25 mouse cellular contexts compared by ENCODE assay signal in genomic region chr12:69965644-69966043, GRCm38 (mm10). TPM values are rescaled to one million over a fixed set of nuclear protein-coding genes. Genes with fewer than 3 reads are reported as not detected.
DNase-seq lines count a peak whose midpoint lies in the region; ATAC-seq and TF ChIP-seq lines count a peak whose summit lies in the region.
"Had no signal": no experiment of that assay in that cellular context is flagged by ENCODE, and none has a peak within 500 bp of the region (broad histone marks: within the 10 kb centered on the region; RNA-seq: fewer than 3 reads in every experiment).

No protein-coding gene starts in this region.

- 66% methylated on average over 3 of the region's 3 CpGs for WGBS in heart, embryonic 16.5 days
- 43% methylated on average over 3 of the region's 3 CpGs for WGBS in liver, embryonic 14.5 days (ENCODE audit: insufficient replicate concordance)
- WGBS in forebrain, embryonic 16.5 days = 93% methylated on average over 3 of the region's 3 CpGs
- WGBS in intestine, postnatal 0 days = 78% methylated on average over 3 of the region's 3 CpGs

- peak in 1 of 2 experiments; percentile 51; a peak in 3 of 4 replicates for TF ChIP-seq EP300 in MEL (IDR thresholded peaks at IDR 0.05; ENCODE audit: low read depth in 1 of 2, low read length in 2 of 2)
- TF ChIP-seq EP300 in liver, embryonic 14.5 days (IDR thresholded peaks at IDR 0.05; ENCODE audit: low read depth) = peak; percentile 57

- DNase-seq in heart, postnatal 14 days = no peak
- peak; percentile 52 for DNase-seq in MEL (ENCODE audit: low read depth, low spot score)
- peak in 1 of 3 experiments; percentile 28 for DNase-seq in liver, embryonic 14.5 days (ENCODE audit: low read depth in 3 of 3, low spot score in 3 of 3)
- DNase-seq: cerebellum, adult 8-10 months; cerebellum, postnatal 25 days; gastrocnemius, postnatal 36 days; lung, adult 2 months; retina, postnatal 1 day; right cerebral cortex, postnatal 25 days; thymus, postnatal 14 days had no signal

- intact Hi-C loops in heart, postnatal 14 days (cut with DNase I) = loop anchor here (10.0 kb wide), 1 partner anchor 269 kb away; the partner anchor contains the start of gene Pygl

- no peaks in the 10 kb centered on the region for H3K9me3 ChIP-seq in heart, embryonic 16.5 days (replicated peaks; ENCODE audit: control insufficient read depth, low read length)
- H3K9me3 ChIP-seq in MEL (replicated peaks; ENCODE audit: insufficient read depth, low read length) = no peaks in the 10 kb centered on the region
- no peaks in the 10 kb centered on the region for H3K9me3 ChIP-seq in liver, embryonic 14.5 days (ENCODE audit: control insufficient read depth, low read length)
- no peaks in the 10 kb centered on the region for H3K9me3 ChIP-seq in forebrain, embryonic 16.5 days (ENCODE audit: control insufficient read depth, low read length)
- no peaks in the 10 kb centered on the region for H3K9me3 ChIP-seq in intestine, postnatal 0 days (ENCODE audit: control insufficient read depth)
- H3K9me3 ChIP-seq: embryonic facial prominence, embryonic 10.5 days; embryonic facial prominence, embryonic 15.5 days; forebrain, embryonic 12.5 days; hindbrain, embryonic 10.5 days; limb, embryonic 13.5 days; midbrain, embryonic 10.5 days; midbrain, embryonic 15.5 days; neural tube, embryonic 15.5 days had no signal

- no peak for ATAC-seq in heart, embryonic 16.5 days (replicated peaks; ENCODE audit: extremely low read depth, insufficient read depth, low FRiP score)
- ATAC-seq in liver, embryonic 14.5 days (ENCODE audit: insufficient read depth) = peak; percentile 61
- ATAC-seq in megakaryocyte-erythroid progenitor cell, adult 5-6 weeks (replicated peaks; ENCODE audit: low FRiP score, low TSS enrichment, poor library complexity, severe bottlenecking) = peak; percentile 39
- no peak for ATAC-seq in forebrain, embryonic 16.5 days
- no peak for ATAC-seq in intestine, postnatal 0 days
- ATAC-seq: CD4-positive, CD25-positive, alpha-beta regulatory T cell, adult 4 months; hindbrain, embryonic 16.5 days; midbrain, embryonic 15.5 days had no signal

- H3K27ac ChIP-seq in heart, embryonic 16.5 days (ENCODE audit: low read length) = peak overlapping the region; percentile 79
- H3K27ac ChIP-seq in MEL (ENCODE audit: control insufficient read depth, low read depth, low read length) = no peak overlapping the region
- no peak overlapping the region for H3K27ac ChIP-seq in liver, embryonic 14.5 days
- no peak overlapping the region for H3K27ac ChIP-seq in forebrain, embryonic 16.5 days (ENCODE audit: low read length)
- H3K27ac ChIP-seq in intestine, postnatal 0 days (ENCODE audit: low read depth, low read length) = no peak overlapping the region
- H3K27ac ChIP-seq: embryonic facial prominence, embryonic 10.5 days; embryonic facial prominence, embryonic 15.5 days; forebrain, embryonic 12.5 days; hindbrain, embryonic 10.5 days; limb, embryonic 13.5 days; macrophage; midbrain, embryonic 10.5 days; midbrain, embryonic 15.5 days; neural tube, embryonic 15.5 days had no signal

- TF ChIP-seq RAD21 in MEL (IDR thresholded peaks at IDR 0.05; ENCODE audit: low read depth, low read length) = no peak

- H3K4me2 ChIP-seq in heart, embryonic 16.5 days (ENCODE audit: low read depth, low read length) = no peak overlapping the region
- no peak overlapping the region for H3K4me2 ChIP-seq in liver, embryonic 14.5 days (ENCODE audit: low read depth)
- no peak overlapping the region for H3K4me2 ChIP-seq in forebrain, embryonic 16.5 days (ENCODE audit: low read length)
- no peak overlapping the region for H3K4me2 ChIP-seq in intestine, postnatal 0 days (replicated peaks; ENCODE audit: low read depth)
- H3K4me2 ChIP-seq: embryonic facial prominence, embryonic 15.5 days; forebrain, embryonic 12.5 days; limb, embryonic 13.5 days; midbrain, embryonic 15.5 days; neural tube, embryonic 15.5 days had no signal

- no peak for TF ChIP-seq CTCF in MEL (IDR thresholded peaks at IDR 0.05 in 2 of 3, conservative IDR thresholded peaks at IDR 0.05 in 1 of 3; ENCODE audit: control insufficient read depth in 1 of 3, insufficient read depth in 1 of 3, low read depth in 2 of 3, low read length in 3 of 3, poor library complexity in 1 of 3, severe bottlenecking in 1 of 3)
- no peak for TF ChIP-seq CTCF in liver, embryonic 14.5 days (IDR thresholded peaks at IDR 0.05; ENCODE audit: low read depth)
- no peak for TF ChIP-seq CTCF in intestine, postnatal 0 days (IDR thresholded peaks at IDR 0.05; ENCODE audit: low read depth)

- no peak overlapping the region for H3K4me3 ChIP-seq in heart, embryonic 16.5 days (ENCODE audit: low read length)
- H3K4me3 ChIP-seq in MEL (ENCODE audit: control insufficient read depth in 1 of 2, insufficient read depth in 1 of 2, low read depth in 2 of 2, low read length in 2 of 2) = no peak overlapping the region
- H3K4me3 ChIP-seq in liver, embryonic 14.5 days (ENCODE audit: insufficient read depth in 1 of 2, low read depth in 2 of 2, low read length in 2 of 2) = no peak overlapping the region
- no peak overlapping the region for H3K4me3 ChIP-seq in forebrain, embryonic 16.5 days (replicated peaks; ENCODE audit: low read length)
- H3K4me3 ChIP-seq in intestine, postnatal 0 days (ENCODE audit: low read depth, low read length) = no peak overlapping the region
- H3K4me3 ChIP-seq: embryonic facial prominence, embryonic 10.5 days; embryonic facial prominence, embryonic 15.5 days; forebrain, embryonic 12.5 days; hindbrain, embryonic 10.5 days; limb, embryonic 13.5 days; midbrain, embryonic 10.5 days; midbrain, embryonic 15.5 days; neural tube, embryonic 15.5 days had no signal

- H3K36me3 ChIP-seq in heart, embryonic 16.5 days (ENCODE audit: control insufficient read depth, insufficient read depth) = peaks cover 30% of the 10 kb centered on the region
- peaks cover 10 to 25% of the 10 kb centered on the region in 2 experiments for H3K36me3 ChIP-seq in MEL (ENCODE audit: control insufficient read depth in 1 of 2, insufficient read depth in 2 of 2, low read length in 2 of 2)
- peaks cover 53% of the 10 kb centered on the region for H3K36me3 ChIP-seq in liver, embryonic 14.5 days (replicated peaks; ENCODE audit: control insufficient read depth, insufficient read depth, low read depth)
- peaks cover 23% of the 10 kb centered on the region for H3K36me3 ChIP-seq in forebrain, embryonic 16.5 days (ENCODE audit: control insufficient read depth, insufficient read depth)
- peaks cover 51% of the 10 kb centered on the region for H3K36me3 ChIP-seq in intestine, postnatal 0 days (ENCODE audit: control insufficient read depth, insufficient read depth)

- TF ChIP-seq POLR2A in MEL (IDR thresholded peaks at IDR 0.05; ENCODE audit: control insufficient read depth in 1 of 2, insufficient read depth in 1 of 2, low read depth in 1 of 2, low read length in 2 of 2, poor library complexity in 1 of 2) = no peak

- no peaks in the 10 kb centered on the region for H3K79me2 ChIP-seq in MEL (ENCODE audit: control insufficient read depth, insufficient read depth, low read length, poor library complexity)

- peaks cover 12% of the 10 kb centered on the region for H3K4me1 ChIP-seq in heart, embryonic 16.5 days (ENCODE audit: control insufficient read depth, insufficient read depth, low read length)
- peaks cover 0 to 2% of the 10 kb centered on the region in 2 experiments; a peak in 3 of 4 replicates for H3K4me1 ChIP-seq in MEL (ENCODE audit: control insufficient read depth in 1 of 2, insufficient read depth in 2 of 2, low read length in 2 of 2)
- peaks cover 0 to 5% of the 10 kb centered on the region in 2 experiments; a peak in 2 of 4 replicates for H3K4me1 ChIP-seq in liver, embryonic 14.5 days (replicated peaks; ENCODE audit: control insufficient read depth in 2 of 2, insufficient read depth in 2 of 2, low read length in 1 of 2)
- H3K4me1 ChIP-seq in forebrain, embryonic 16.5 days (replicated peaks; ENCODE audit: control insufficient read depth, insufficient read depth, low read length) = no peaks in the 10 kb centered on the region
- no peaks in the 10 kb centered on the region for H3K4me1 ChIP-seq in intestine, postnatal 0 days (replicated peaks; ENCODE audit: control insufficient read depth, insufficient read depth, low read length)
- H3K4me1 ChIP-seq: embryonic facial prominence, embryonic 10.5 days; embryonic facial prominence, embryonic 15.5 days; forebrain, embryonic 12.5 days; hindbrain, embryonic 10.5 days; limb, embryonic 13.5 days; midbrain, embryonic 10.5 days; midbrain, embryonic 15.5 days; neural tube, embryonic 15.5 days had no signal

- H3K27me3 ChIP-seq in heart, embryonic 16.5 days (ENCODE audit: control insufficient read depth, insufficient read depth, low read length) = no peaks in the 10 kb centered on the region
- H3K27me3 ChIP-seq in MEL (ENCODE audit: control insufficient read depth in 1 of 2, insufficient read depth in 2 of 2, low read length in 2 of 2) = no peaks in the 10 kb centered on the region
- H3K27me3 ChIP-seq in liver, embryonic 14.5 days (ENCODE audit: control insufficient read depth, insufficient read depth, low read length) = no peaks in the 10 kb centered on the region
- H3K27me3 ChIP-seq in forebrain, embryonic 16.5 days (replicated peaks; ENCODE audit: control insufficient read depth, insufficient read depth, low read length) = no peaks in the 10 kb centered on the region
- H3K27me3 ChIP-seq in intestine, postnatal 0 days (replicated peaks; ENCODE audit: control insufficient read depth, insufficient read depth, low read length) = no peaks in the 10 kb centered on the region
- H3K27me3 ChIP-seq: embryonic facial prominence, embryonic 15.5 days; forebrain, embryonic 12.5 days; limb, embryonic 13.5 days; midbrain, embryonic 15.5 days; neural tube, embryonic 15.5 days had no signal

- H3K9ac ChIP-seq in heart, embryonic 16.5 days (ENCODE audit: low read length) = no peak overlapping the region
- no peak overlapping the region for H3K9ac ChIP-seq in MEL (ENCODE audit: control insufficient read depth, low read depth, low read length, poor library complexity, severe bottlenecking)
- H3K9ac ChIP-seq in liver, embryonic 14.5 days (replicated peaks) = no peak overlapping the region
- no peak overlapping the region for H3K9ac ChIP-seq in forebrain, embryonic 16.5 days (replicated peaks; ENCODE audit: low read depth, low read length)
- no peak overlapping the region for H3K9ac ChIP-seq in intestine, postnatal 0 days (ENCODE audit: low read depth, low read length)
- H3K9ac ChIP-seq: embryonic facial prominence, embryonic 15.5 days; forebrain, embryonic 12.5 days; limb, embryonic 13.5 days; midbrain, embryonic 15.5 days; neural tube, embryonic 15.5 days had no signal

RNA-seq across cellular contexts. Expression of gene Sav1, which starts 21.2 kb away (rescaled TPM):
- polyA plus RNA-seq in heart, embryonic 16.5 days (2015; fragmentation: Nextera tagmentation; extraction: Ambion mirVana) = 1.8 and 4.4 TPM in 2 replicates
- total RNA-seq in heart, postnatal 14 days (2021) = 10 to 100 TPM; 30.0 to 31.4 TPM
- total RNA-seq in MEL (2012; rRNA removed) = 17.8 and 20.4 TPM in 2 replicates
- polyA plus RNA-seq in MEL (2012; ENCODE audit: insufficient read depth in 1 of 2, insufficient read length in 2 of 2, low read depth in 1 of 2, low replicate concordance in 2 of 2, missing spikeins in 1 of 2) = 10 to 100 TPM; 47.8 to 96.2 TPM
- 14.2 and 18.8 TPM in 2 replicates for polyA plus RNA-seq in liver, embryonic 14.5 days (2012; rRNA removed)
- 4.3 and 5.6 TPM in 2 replicates for polyA plus RNA-seq in liver, embryonic 14.5 days (2014; fragmentation: Nextera tagmentation; extraction: Ambion mirVana)
- total RNA-seq in megakaryocyte-erythroid progenitor cell, adult 5-6 weeks (2014; fragmentation: Nextera tagmentation) = 126 and 133 TPM in 2 replicates
- 59.2 and 79.2 TPM in 2 replicates for total RNA-seq in megakaryocyte-erythroid progenitor cell, adult 5-6 weeks (2017)
- 1.7 and 3.3 TPM in 2 replicates for polyA plus RNA-seq in forebrain, embryonic 16.5 days (2015; fragmentation: Nextera tagmentation; extraction: Ambion mirVana)
- polyA plus RNA-seq in intestine, postnatal 0 days (2015; fragmentation: Nextera tagmentation; extraction: Ambion mirVana) = 3.7 and 3.8 TPM in 2 replicates

Comparison
In these comparisons a context has a peak if more than half of its experiments do, and no peak if none do; other contexts are left out.
1. ATAC-seq: peak in liver, embryonic 14.5 days (single experiment) and megakaryocyte-erythroid progenitor cell, adult 5-6 weeks (single experiment); none in heart, embryonic 16.5 days (single experiment), forebrain, embryonic 16.5 days (single experiment) and intestine, postnatal 0 days (single experiment).